Mouse (Mus musculus) intestine, embryonic 14.5 days (tissue): Measurements from ENCODE around the gene Gm21173. TPM values are rescaled to one million over a fixed set of nuclear protein-coding genes. Genes with fewer than 3 reads are reported as not detected.
"Not testable (repeated sequence)": the region's sequence is repeated elsewhere in the genome, so short reads cannot be mapped to it uniquely, and the experiment has no call there.

ENCODE experiments used
- ATAC-seq: fragments of 200-750 bp; cut with Nextera tagmentation; replicated peaks from 2 replicates; pipeline ENCODE4 v1.8.0; 2017; ENCODE audit warnings: low read depth, moderate number of reproducible peaks, moderate TSS enrichment, moderate library complexity; ENCODE audit not compliant: low FRiP score, low TSS enrichment
- DNase-seq: peaks from one replicate; pipeline ENCODE4 v3.0.0-alpha.2; 2018; ENCODE audit warnings: low spot score
- H3K27ac ChIP-seq: fragments of 300-500 bp; sonication (generic); 2 replicates; pipeline ENCODE4 v1.5.1; 2014; ENCODE audit warnings: low read depth, mild to moderate bottlenecking, control low read depth
- H3K27me3 ChIP-seq: fragments of 300-500 bp; sonication (generic); replicated peaks from 2 replicates; pipeline ENCODE4 v1.6.1; 2014; ENCODE audit warnings: low read length, control low read depth; ENCODE audit not compliant: control insufficient read depth, insufficient read depth
- H3K36me3 ChIP-seq: fragments of 300-500 bp; sonication (generic); 2 replicates; pipeline ENCODE4 v1.6.1; 2014; ENCODE audit warnings: low read length, control low read depth; ENCODE audit not compliant: control insufficient read depth, insufficient read depth
- H3K4me1 ChIP-seq: fragments of 300-500 bp; sonication (generic); replicated peaks from 2 replicates; pipeline ENCODE4 v1.6.1; 2014; ENCODE audit warnings: low read length, control low read depth, mixed read lengths; ENCODE audit not compliant: control insufficient read depth, insufficient read depth
- H3K4me2 ChIP-seq: fragments of 300-500 bp; sonication (generic); 2 replicates; pipeline ENCODE4 v1.6.1; 2014; ENCODE audit warnings: low read length
- H3K4me3 ChIP-seq: fragments of 300-500 bp; sonication (generic); 2 replicates; pipeline ENCODE4 v1.5.1; 2014; ENCODE audit warnings: low read depth, low read length, control low read depth, mixed read lengths
- H3K9ac ChIP-seq: fragments of 300-500 bp; sonication (generic); 2 replicates; pipeline ENCODE4 v1.6.1; 2014; ENCODE audit warnings: mild to moderate bottlenecking, low read length
- H3K9me3 ChIP-seq: fragments of 300-500 bp; sonication (generic); 2 replicates; pipeline ENCODE4 v1.6.1; 2016; ENCODE audit warnings: low read length, control low read depth; ENCODE audit not compliant: control insufficient read depth
- WGBS: fragments of 180-500 bp; shearing (Covaris S2); extraction: QIAGEN DNeasy Blood & Tissue Kit; methylation state at CpG from one replicate; pipeline ENCODE4 v1.1.7; 2014; 5-methylcytosine and 5-hydroxymethylcytosine counted together
- polyA plus RNA-seq: library from polyadenylated mRNA; unstranded; fragments of >200 nt; fragmentation: Nextera tagmentation; extraction: Ambion mirVana; gene quantifications from 2 replicates; pipeline ENCODE4 v1.2.1, GENCODE M21; 2014

Gene Gm21173
- polyA plus RNA-seq, result not detected in 2 replicates

GRCm38 (mm10) chrY:76761300-76761699, at the start of gene Gm21173:
Gene Gm21173, plus strand, starts transcription at chrY:76761600.
- H3K9ac ChIP-seq, ATAC-seq, H3K27me3 ChIP-seq, H3K36me3 ChIP-seq, H3K9me3 ChIP-seq, H3K4me1 ChIP-seq, H3K27ac ChIP-seq, DNase-seq, H3K4me2 ChIP-seq, H3K4me3 ChIP-seq: not testable (repeated sequence)
- no CpG with 5 or more reads among the region's 5 CpGs for WGBS
